Mouse (Mus musculus): ENCODE data around the gene Pcp2. TPM values are rescaled to one million over a fixed set of nuclear protein-coding genes. Genes with fewer than 3 reads are reported as not detected.

The Pcp2 gene
- polyA plus RNA-seq, 1 experiment, result 2,128 TPM

GRCm38 (mm10) chr8:3609816-3610150 lies 15.6 kb downstream of the Pcp2 start:
- 74% methylated on average over 6 of the region's 6 CpGs for WGBS
- TF ChIP-seq POLR2A (IDR thresholded peaks at IDR 0.05; ENCODE audit: borderline replicate concordance, insufficient read depth, low read length) (no peak), CTCF (IDR thresholded peaks at IDR 0.05; ENCODE audit: borderline replicate concordance, insufficient read depth, low read depth, low read length) (no peak)
- H3K27ac ChIP-seq (ENCODE audit: insufficient read depth, low read length), result peak overlapping the region; percentile 28; the same call in 1 of the 2 replicates

GRCm38 (mm10) chr8:3609046-3609815 lies 16.1 kb downstream of the Pcp2 start:
- WGBS, result 61% methylated on average over 12 of the region's 12 CpGs
- Histone ChIP-seq H3K4me3 (replicated peaks; ENCODE audit: insufficient read depth, low read depth, low read length) (no peak overlapping the region), H3K4me1 (ENCODE audit: control insufficient read depth, insufficient read depth, low read length) (peaks cover 10% of the 10 kb centered on the region), H3K27me3 (ENCODE audit: control insufficient read depth, insufficient read depth, low read length) (no peaks in the 10 kb centered on the region), H3K27ac (ENCODE audit: insufficient read depth, low read length) (peak overlapping the region; percentile 28; the same call in 1 of the 2 replicates)
- TF ChIP-seq POLR2A (IDR thresholded peaks at IDR 0.05; ENCODE audit: borderline replicate concordance, insufficient read depth, low read length), result no peak
- peak in 1 of 2 experiments; percentile 34 for DNase-seq

More at GRCm38 (mm10) chr8:3609816-3610150, 15.6 kb downstream of the Pcp2 start:
- no peak for DNase-seq
- no peaks in the 10 kb centered on the region for H3K27me3 ChIP-seq (ENCODE audit: control insufficient read depth, insufficient read depth, low read length)
- H3K4me3 ChIP-seq (replicated peaks; ENCODE audit: insufficient read depth, low read depth, low read length), result no peak overlapping the region
- H3K4me1 ChIP-seq (ENCODE audit: control insufficient read depth, insufficient read depth, low read length), result peaks cover 10% of the 10 kb centered on the region

GRCm38 (mm10) chr8:3607822-3608221 lies 17.5 kb downstream of the Pcp2 start:
- no peak for DNase-seq
- H3K27ac ChIP-seq (ENCODE audit: insufficient read depth, low read length), result no peak overlapping the region
- no peak overlapping the region for H3K4me3 ChIP-seq (replicated peaks; ENCODE audit: insufficient read depth, low read depth, low read length)
- TF ChIP-seq POLR2A (IDR thresholded peaks at IDR 0.05; ENCODE audit: borderline replicate concordance, insufficient read depth, low read length) (no peak), CTCF (IDR thresholded peaks at IDR 0.05; ENCODE audit: borderline replicate concordance, insufficient read depth, low read depth, low read length) (no peak)
- peaks cover 10% of the 10 kb centered on the region for H3K4me1 ChIP-seq (ENCODE audit: control insufficient read depth, insufficient read depth, low read length)
- H3K27me3 ChIP-seq (ENCODE audit: control insufficient read depth, insufficient read depth, low read length), result no peaks in the 10 kb centered on the region
- 83% methylated on average over 7 of the region's 7 CpGs for WGBS

- Histone ChIP-seq H3K27me3 (ENCODE audit: control insufficient read depth, insufficient read depth, low read length) (no peaks in the 10 kb centered on the region), H3K4me3 (replicated peaks; ENCODE audit: insufficient read depth, low read depth, low read length) (no peak overlapping the region), H3K4me1 (ENCODE audit: control insufficient read depth, insufficient read depth, low read length) (peaks cover 10% of the 10 kb centered on the region), H3K27ac (ENCODE audit: insufficient read depth, low read length) (no peak overlapping the region)
- DNase-seq, result no peak
- 47% methylated on average over 16 of the region's 16 CpGs for WGBS
- TF ChIP-seq CTCF (IDR thresholded peaks at IDR 0.05; ENCODE audit: borderline replicate concordance, insufficient read depth, low read depth, low read length) (no peak), POLR2A (IDR thresholded peaks at IDR 0.05; ENCODE audit: borderline replicate concordance, insufficient read depth, low read length) (no peak)
Measured at GRCm38 (mm10) chr8:3606593-3606992, 18.8 kb downstream of the Pcp2 start.

GRCm38 (mm10) chr8:3603439-3603838 lies 21.9 kb downstream of the Pcp2 start:
- no peak overlapping the region for H3K27ac ChIP-seq (ENCODE audit: insufficient read depth, low read length)
- no peak for DNase-seq
- H3K4me1 ChIP-seq (ENCODE audit: control insufficient read depth, insufficient read depth, low read length), result no peaks in the 10 kb centered on the region
- no peaks in the 10 kb centered on the region for H3K27me3 ChIP-seq (ENCODE audit: control insufficient read depth, insufficient read depth, low read length)
- WGBS, result 81% methylated on average over 13 of the region's 13 CpGs
- TF ChIP-seq POLR2A (IDR thresholded peaks at IDR 0.05; ENCODE audit: borderline replicate concordance, insufficient read depth, low read length), result no peak
- no peak for TF ChIP-seq CTCF (IDR thresholded peaks at IDR 0.05; ENCODE audit: borderline replicate concordance, insufficient read depth, low read depth, low read length)
- H3K4me3 ChIP-seq (replicated peaks; ENCODE audit: insufficient read depth, low read depth, low read length), result no peak overlapping the region

GRCm38 (mm10) chr8:3600401-3600800 lies 24.9 kb downstream of the Pcp2 start:
- Histone ChIP-seq H3K4me1 (ENCODE audit: control insufficient read depth, insufficient read depth, low read length) (no peaks in the 10 kb centered on the region), H3K4me3 (replicated peaks; ENCODE audit: insufficient read depth, low read depth, low read length) (no peak overlapping the region), H3K27me3 (ENCODE audit: control insufficient read depth, insufficient read depth, low read length) (no peaks in the 10 kb centered on the region), H3K27ac (ENCODE audit: insufficient read depth, low read length) (no peak overlapping the region)
- no peak for TF ChIP-seq POLR2A (IDR thresholded peaks at IDR 0.05; ENCODE audit: borderline replicate concordance, insufficient read depth, low read length)
- TF ChIP-seq CTCF (IDR thresholded peaks at IDR 0.05; ENCODE audit: borderline replicate concordance, insufficient read depth, low read depth, low read length), result no peak
- DNase-seq, result no peak
- WGBS, result 10% methylated on average over 6 of the region's 6 CpGs

GRCm38 (mm10) chr8:3599219-3599618 lies 26.1 kb downstream of the Pcp2 start:
- no peak for DNase-seq
- TF ChIP-seq CTCF (IDR thresholded peaks at IDR 0.05; ENCODE audit: borderline replicate concordance, insufficient read depth, low read depth, low read length) (no peak), POLR2A (IDR thresholded peaks at IDR 0.05; ENCODE audit: borderline replicate concordance, insufficient read depth, low read length) (no peak)
- WGBS, result 70% methylated on average over 1 of the region's 1 CpGs
- Histone ChIP-seq H3K4me1 (ENCODE audit: control insufficient read depth, insufficient read depth, low read length) (no peaks in the 10 kb centered on the region), H3K4me3 (replicated peaks; ENCODE audit: insufficient read depth, low read depth, low read length) (no peak overlapping the region), H3K27me3 (ENCODE audit: control insufficient read depth, insufficient read depth, low read length) (no peaks in the 10 kb centered on the region), H3K27ac (ENCODE audit: insufficient read depth, low read length) (no peak overlapping the region)

- peaks cover 5% of the 10 kb centered on the region for H3K4me1 ChIP-seq (ENCODE audit: control insufficient read depth, insufficient read depth, low read length)
- no peak for DNase-seq
- no peak overlapping the region for H3K27ac ChIP-seq (ENCODE audit: insufficient read depth, low read length)
- TF ChIP-seq POLR2A (IDR thresholded peaks at IDR 0.05; ENCODE audit: borderline replicate concordance, insufficient read depth, low read length), result no peak
- 69% methylated on average over 3 of the region's 3 CpGs for WGBS
- H3K27me3 ChIP-seq (ENCODE audit: control insufficient read depth, insufficient read depth, low read length), result no peaks in the 10 kb centered on the region
- no peak overlapping the region for H3K4me3 ChIP-seq (replicated peaks; ENCODE audit: insufficient read depth, low read depth, low read length)
Measured at GRCm38 (mm10) chr8:3598054-3598453, 27.3 kb downstream of the Pcp2 start.

All from cerebellum, adult 2 months (tissue).